Mouse (Mus musculus): Measurements from ENCODE around the gene Pebp1.

The Pebp1 gene

GRCm38 (mm10) chr5:117240761-117241322 lies 46.6 kb downstream of the Pebp1 start:
- peak; percentile 67 to 72 for DNase-seq (ENCODE audit: low spot score in 2 of 2)

- peak in 1 of 2 experiments; percentile 37 for DNase-seq (ENCODE audit: low spot score in 2 of 2)
Observed at GRCm38 (mm10) chr5:117240321-117240731, 47.1 kb downstream of the Pebp1 start.

- peak in 1 of 2 experiments; percentile 23 for DNase-seq (ENCODE audit: low spot score in 2 of 2)
Observed at GRCm38 (mm10) chr5:117239106-117239505, 48.3 kb downstream of the Pebp1 start.

- DNase-seq (ENCODE audit: low spot score in 2 of 2), result no peak
Observed at GRCm38 (mm10) chr5:117236540-117236939, 50.9 kb downstream of the Pebp1 start.
